Mouse (Mus musculus) cerebral cortex, adult 2 months (tissue): Measurements from ENCODE around the gene Syngr1.

ENCODE experiments used
- WGBS: fragments of 180-500 bp; shearing (Covaris S2); methylation state at CpG from one replicate; pipeline ENCODE4 v1.1.7; 2018; 5-methylcytosine and 5-hydroxymethylcytosine counted together

Gene Syngr1

GRCm38 (mm10) chr15:80070095-80070644 lies 21.0 kb upstream of the Syngr1 start:
- 79% methylated on average over 8 of the region's 8 CpGs for WGBS

DNA sequence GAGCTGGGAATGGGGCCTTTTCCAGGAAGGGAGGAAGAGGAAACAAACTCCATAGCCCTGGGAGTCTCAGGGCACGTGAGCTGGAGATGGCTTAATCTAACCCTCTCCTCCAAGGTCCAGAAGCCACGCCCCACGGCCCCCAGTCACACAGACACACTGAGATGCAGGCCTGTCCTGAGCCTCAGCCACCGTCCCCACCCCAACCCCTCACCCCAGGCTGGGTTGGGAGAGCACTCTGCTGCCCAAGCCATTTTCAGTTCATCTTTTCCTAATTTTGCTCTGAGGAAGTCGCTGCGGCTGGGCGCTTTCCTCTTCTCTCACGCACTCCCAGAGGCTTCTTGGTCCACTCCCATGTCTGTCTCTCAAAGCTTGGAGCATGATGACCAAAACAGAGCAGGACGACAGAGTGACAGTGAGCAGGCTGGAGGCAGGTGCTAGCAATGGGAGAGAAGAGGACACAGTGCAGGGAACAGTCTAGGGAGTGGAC lies 19.1 kb upstream of the Syngr1 start:
- WGBS, result 58% methylated on average over 9 of the region's 9 CpGs

DNA sequence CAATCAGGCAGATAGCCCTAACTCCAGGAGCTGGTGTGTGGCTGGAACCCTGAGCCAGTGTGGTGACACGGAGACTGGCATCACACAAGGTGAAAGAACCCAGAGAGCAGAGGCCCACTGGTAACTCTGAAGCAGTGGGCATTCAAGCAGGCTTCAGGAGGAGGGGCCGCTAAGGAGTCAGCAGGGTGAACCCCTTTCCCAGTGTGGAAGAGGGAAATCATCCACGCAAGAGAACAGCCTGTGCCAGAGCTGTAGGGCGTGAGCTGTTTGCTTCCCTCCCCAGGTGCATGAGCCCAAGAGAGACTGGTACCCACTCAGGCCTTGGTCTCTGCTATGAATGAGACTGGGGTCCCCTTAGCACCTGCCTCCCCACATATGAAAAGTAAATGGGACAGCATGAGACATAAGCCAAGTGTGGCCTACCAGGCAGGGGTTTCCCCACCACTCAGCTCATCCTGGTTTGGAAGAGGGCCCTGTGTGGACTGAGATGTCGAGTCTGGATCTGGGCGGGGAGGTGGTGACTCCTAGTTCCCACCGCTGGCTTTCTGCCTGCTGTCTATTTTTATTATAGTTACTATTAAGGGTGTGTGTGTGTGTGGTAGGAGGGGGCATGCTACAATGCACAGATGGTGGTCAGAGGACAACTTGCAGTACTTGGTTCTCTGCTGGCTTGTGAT lies 18.4 kb upstream of the Syngr1 start:
- 85% methylated on average over 7 of the region's 7 CpGs for WGBS

DNA sequence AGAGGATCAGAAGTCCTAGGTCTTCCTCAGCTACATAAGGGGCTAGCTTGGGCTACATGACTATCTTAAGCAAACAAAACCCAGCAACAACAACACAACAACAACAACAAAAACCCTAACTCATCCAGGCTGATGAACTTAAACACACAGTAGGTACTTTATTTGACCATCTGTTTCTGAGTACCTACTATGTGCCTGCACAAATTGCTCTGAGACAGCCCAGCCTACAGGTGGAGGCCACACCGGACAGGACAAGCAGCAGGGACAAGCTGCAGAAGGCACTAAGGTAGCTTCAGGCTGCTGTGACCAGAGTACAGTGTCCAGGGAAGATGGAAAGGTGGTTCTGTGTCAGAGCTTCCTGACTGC lies 17.9 kb upstream of the Syngr1 start:
- WGBS, result 97% methylated on average over 1 of the region's 1 CpGs

GRCm38 (mm10) chr15:80074663-80075373 lies 16.3 kb upstream of the Syngr1 start:
- WGBS, result 77% methylated on average over 6 of the region's 6 CpGs

GRCm38 (mm10) chr15:80075374-80075694 lies 15.8 kb upstream of the Syngr1 start:
- 55% methylated on average over 3 of the region's 3 CpGs for WGBS

GRCm38 (mm10) chr15:80075733-80076337 lies 15.3 kb upstream of the Syngr1 start:
- WGBS, result 50% methylated on average over 5 of the region's 5 CpGs

DNA sequence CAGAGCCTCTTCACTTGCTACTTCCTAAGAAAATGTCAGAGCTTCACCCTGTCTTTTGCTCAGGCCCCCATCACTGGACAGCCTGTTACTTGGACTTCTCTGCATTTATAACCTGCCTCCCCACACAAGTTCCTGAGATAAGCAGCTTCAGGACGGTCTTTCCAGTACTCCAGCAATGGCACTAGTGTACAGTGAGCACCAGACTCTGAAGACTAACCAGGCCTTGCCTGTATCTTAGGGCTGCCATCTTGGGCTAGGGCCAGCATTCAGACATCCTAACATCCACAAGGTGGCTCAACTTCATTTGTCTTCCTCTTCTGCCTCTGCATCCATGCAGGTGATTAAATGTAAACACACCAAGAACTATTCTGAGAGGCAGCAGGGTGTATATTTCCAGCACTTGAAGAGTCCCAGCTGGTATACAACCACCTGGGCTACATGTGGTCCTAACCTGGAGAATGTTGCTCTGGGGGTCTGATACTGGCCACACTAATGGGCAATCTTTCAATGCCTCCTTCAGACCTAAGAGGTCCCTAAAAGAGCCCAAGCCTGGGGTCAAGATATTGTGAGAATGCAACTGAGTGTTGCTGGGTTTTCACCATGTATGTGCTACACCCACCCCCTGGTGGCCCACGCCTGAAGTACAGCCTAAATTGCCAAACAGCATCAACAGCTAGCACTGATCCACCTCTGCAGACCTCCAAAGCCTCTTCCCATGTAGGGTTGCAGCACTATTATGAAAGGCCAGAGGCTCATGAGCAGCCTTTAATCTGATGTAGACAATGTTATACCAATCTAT lies 14.6 kb upstream of the Syngr1 start:
- 11% methylated on average over 2 of the region's 2 CpGs for WGBS

DNA sequence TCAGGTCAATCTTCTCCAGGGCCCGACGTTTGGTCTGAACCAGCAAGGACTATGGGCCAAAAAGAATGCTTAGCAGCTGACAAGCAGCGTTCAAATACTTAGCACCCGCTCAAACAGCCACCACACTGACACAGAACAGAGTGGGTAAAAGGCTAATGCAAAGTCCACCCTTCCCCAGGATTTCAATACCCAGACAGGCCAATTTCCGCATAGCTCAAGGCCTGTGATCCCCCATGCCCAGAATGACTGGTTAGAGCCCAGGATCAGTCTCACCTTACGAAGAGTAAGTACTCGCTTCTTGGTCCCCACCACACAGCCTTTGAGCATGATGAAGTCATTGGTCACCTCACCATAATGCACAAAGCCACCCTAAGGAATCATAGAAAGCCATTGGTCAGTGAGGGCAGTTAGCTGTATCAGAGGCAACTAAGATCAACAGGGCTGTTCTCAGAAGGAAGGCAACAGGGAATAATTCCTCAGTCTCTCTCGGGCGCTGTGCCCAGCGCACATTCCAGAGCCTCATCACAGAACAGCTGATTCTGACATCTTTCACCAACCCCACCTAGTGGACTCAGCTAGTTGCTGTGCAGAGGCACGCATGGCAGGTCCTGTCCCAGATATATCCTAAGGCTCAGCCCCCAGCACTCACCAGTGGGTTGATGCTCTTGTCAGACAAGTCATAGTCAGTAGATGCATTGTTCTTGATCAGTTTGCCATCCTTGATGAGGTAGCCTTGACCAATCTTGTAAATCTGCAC lies 12.9 kb upstream of the Syngr1 start:
- WGBS, result 67% methylated on average over 11 of the region's 11 CpGs

- WGBS, result 95% methylated on average over 5 of the region's 5 CpGs
Measured at GRCm38 (mm10) chr15:80079129-80079668, 11.9 kb upstream of the Syngr1 start.

- 76% methylated on average over 3 of the region's 3 CpGs for WGBS
Measured at GRCm38 (mm10) chr15:80079954-80080353, 11.2 kb upstream of the Syngr1 start.

DNA sequence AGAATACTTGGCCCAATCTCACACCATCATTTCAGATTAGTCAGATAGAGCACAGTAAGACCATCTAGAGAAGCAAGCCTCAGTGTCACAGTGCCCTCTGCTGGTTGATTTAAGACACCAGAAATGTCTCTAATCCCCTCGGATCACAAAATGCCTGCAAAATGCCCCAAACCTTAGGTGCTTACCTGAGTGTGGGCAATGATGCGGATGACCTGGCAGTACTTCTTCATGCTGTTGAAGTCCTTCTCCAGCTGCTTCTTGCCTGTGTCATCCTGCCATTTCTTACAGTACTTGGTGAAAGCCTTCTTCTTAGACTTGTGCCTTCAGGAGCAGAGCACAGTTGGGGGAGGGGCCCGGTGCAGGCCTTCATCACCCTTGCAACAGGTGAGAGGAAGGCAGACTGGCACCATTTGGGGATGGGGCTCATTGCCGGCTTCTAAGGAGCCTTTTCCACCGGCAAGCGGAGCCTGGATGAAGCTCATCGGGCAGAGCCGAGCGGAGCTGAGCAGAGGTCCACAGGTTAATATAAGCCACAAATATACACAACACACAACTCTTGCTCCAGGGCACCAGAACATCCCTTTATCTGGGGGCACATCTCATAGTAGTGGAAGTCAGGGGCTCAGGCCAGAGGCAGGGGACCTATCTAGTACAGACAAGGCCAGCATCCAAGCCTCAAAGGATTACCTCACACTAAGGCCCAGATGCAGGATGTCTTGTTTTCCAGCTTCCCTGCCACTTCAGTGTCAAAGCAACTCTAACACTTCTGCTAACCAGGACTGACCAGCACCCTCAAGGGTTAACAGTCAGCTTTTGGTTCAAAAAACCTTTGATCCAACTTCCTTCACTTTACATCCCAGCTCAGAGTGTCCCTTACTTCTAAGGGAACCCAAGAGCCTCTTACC lies 10.2 kb upstream of the Syngr1 start:
- 53% methylated on average over 9 of the region's 9 CpGs for WGBS

GRCm38 (mm10) chr15:80081801-80082546 lies 9.2 kb upstream of the Syngr1 start:
- WGBS, result 5% methylated on average over 11 of the region's 11 CpGs

DNA sequence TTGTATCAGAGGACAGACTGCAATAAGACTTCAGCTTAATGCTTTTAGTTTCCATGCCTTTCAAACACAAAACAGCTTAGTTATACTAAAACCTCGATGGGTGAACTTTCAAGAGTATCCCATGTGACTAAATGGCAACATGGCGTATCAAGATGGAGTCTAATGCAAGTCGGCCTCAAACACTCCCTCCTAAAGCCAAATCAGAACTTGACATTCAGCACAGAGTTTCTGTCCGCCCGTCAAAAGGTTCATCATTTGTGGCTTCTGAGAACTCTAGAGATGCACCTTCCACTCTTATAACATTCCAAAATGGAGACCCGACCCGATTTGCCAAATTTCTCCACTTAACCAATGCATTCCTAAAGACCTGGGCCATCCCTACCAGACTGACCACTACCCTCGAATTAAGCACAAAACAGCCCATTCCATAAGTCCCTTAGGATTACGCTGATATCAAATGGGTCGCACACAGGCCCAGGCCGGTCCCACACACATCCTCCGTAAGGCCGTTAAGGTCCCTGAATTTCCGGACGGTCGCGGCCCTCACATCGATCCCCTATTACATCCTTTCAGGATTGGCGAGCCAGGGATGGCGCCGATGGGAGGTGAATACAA lies 8.4 kb upstream of the Syngr1 start:
- under 1% methylated on average over 21 of the region's 21 CpGs for WGBS

- under 1% methylated on average over 30 of the region's 30 CpGs for WGBS
Measured at GRCm38 (mm10) chr15:80083276-80083731, 7.8 kb upstream of the Syngr1 start.

DNA sequence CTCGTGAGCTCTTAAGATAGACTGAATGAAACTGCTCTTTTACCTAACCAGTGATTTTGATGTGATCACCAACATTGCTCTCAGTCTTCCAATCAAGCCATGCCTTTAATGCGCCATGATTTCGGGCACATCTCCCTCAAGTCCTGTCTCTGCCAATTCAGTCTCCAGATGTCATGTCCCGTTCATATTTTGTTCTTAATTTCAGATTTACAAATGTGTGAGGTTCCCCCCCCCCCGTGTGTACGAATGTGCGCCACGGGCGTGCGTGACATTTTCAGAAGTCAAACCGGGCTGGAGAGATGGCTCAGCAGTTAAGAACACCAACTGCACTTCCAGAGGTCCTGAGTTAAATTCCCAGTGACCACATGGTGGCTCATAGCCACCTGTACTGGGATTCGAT lies 7.4 kb upstream of the Syngr1 start:
- WGBS, result under 1% methylated on average over 12 of the region's 12 CpGs

- 77% methylated on average over 9 of the region's 9 CpGs for WGBS
Measured at GRCm38 (mm10) chr15:80087406-80088012, 3.6 kb upstream of the Syngr1 start.

GRCm38 (mm10) chr15:80088637-80089036 lies 2.5 kb upstream of the Syngr1 start:
- whole genome bisulfite sequencing, result 37% methylated on average over 4 of the region's 4 CpGs
